Mouse (Mus musculus): ENCODE data around the gene Zgpat. TPM values are rescaled to one million over a fixed set of nuclear protein-coding genes. Genes with fewer than 3 reads are reported as not detected.

Gene Zgpat
- 34.5 and 36.8 TPM in 2 replicates for polyA plus RNA-seq (2014; fragmentation: Nextera tagmentation; extraction: Ambion mirVana)

DNA sequence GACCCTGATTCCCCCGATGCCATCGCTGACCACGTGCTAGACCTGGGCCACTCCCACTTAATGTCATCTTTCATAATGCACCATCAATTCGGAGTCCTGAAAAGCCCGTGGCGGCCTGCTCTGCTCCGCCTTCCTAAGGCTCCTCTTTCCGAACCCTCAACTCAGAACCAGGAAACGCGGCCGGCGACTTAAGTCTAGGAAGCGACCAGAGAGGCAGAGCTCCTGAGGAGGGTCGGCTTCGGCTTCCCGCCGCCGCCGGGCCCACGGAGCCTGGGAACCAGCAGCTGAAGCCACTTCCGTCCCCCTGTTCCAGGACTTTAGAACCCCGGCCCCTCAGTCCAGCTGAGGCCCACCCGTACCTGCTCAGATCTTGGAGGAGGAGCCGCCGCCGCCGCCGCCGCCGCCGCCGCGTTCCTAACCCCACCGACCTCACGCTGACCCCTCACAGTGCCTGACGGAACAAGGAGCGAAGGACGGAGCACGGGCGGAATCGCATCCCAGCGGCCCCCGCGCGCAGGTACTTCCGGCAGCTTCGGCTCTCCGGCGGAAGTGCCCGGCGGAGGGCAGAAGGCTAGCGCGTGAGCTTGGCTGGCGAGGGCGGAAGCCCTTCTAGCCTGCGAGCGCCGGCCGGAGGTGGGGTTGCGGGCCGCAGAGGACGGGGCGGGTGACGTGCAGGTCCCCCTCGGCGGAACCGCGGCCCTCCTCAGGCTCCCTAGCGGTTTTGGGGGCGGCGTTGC lies at the start of gene Zgpat, which contains the start of gene Arfrp1:
Gene Zgpat, plus strand, starts transcription at position 69 of the 737 bp plus-strand sequence.
Gene Arfrp1, minus strand, starts transcription at position 545 of the 737 bp plus-strand sequence.
- WGBS, result under 1% methylated on average over 71 of the region's 71 CpGs
- Histone ChIP-seq H3K36me3 (ENCODE audit: control insufficient read depth, insufficient read depth, low read length) (peaks cover 10% of the 10 kb centered on the region), H3K4me3 (ENCODE audit: low read depth, low read length) (peak within 1 kb of the TSS; percentile 88), H3K27ac (ENCODE audit: low read depth, low read length) (peak within 1 kb of the TSS; percentile 83), H3K9me3 (ENCODE audit: control insufficient read depth, low read length) (no peaks in the 10 kb centered on the region), H3K4me1 (ENCODE audit: control insufficient read depth, insufficient read depth, low read length) (peaks cover 21% of the 10 kb centered on the region), H3K27me3 (ENCODE audit: control insufficient read depth, insufficient read depth, low read length) (no peaks in the 10 kb centered on the region), H3K4me2 (peak within 1 kb of the TSS; percentile 94), H3K9ac (ENCODE audit: low read length) (peak within 1 kb of the TSS; percentile 90)
- ATAC-seq (ENCODE audit: low FRiP score) (peak; percentile 95), DNase-seq (ENCODE audit: low spot score, missing footprints) (peak; percentile 98)

DNA sequence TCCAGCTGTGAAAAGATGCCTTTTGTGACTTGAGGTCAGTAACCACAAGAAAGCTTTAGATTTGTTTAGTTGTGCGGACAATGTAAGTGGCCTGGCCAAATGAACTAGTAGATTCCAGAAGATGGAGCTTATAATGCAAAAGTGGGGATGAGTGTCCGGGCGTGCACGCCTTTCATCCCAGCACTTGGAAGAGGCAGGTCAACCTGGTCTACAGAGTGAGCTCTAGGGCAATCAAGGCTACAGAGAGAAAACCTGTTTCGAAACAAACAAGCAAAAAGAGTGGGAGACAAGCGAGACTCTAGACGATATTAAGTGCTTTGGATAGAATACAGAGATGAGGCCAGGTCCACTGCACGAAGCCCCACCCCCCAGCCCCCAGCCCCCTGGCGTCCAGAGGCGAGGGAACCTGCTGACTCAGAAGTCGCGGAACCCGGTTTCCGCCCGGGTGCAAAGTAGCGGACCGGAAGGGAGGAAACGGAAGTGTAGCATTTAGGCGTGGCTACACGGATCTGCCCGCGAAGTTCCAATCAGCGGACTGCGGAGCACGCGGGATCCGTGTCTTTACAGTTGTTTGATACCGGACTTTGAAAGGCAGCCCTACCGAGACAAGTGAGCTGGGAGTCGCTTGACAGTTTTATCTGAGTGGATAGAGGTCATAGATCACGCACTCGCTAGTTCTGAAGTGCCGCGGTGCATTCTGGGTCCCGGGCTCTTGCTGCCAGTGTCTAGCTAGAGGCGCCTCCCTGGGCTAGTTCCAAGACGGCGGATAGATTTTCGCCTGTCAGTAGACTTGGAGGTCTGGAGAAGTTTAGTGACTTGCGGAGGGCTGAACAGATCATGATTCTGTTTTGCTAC lies 45.3 kb upstream of the Zgpat start, which contains the start of gene Rtel1:
Gene Rtel1, plus strand, starts transcription at position 492 of the 855 bp plus-strand sequence.
- H3K27ac ChIP-seq (ENCODE audit: low read depth, low read length), result no peak within 1 kb of the TSS
- H3K36me3 ChIP-seq (ENCODE audit: control insufficient read depth, insufficient read depth, low read length), result peaks cover 11% of the 10 kb centered on the region; the same call in 1 of the 2 replicates
- no peaks in the 10 kb centered on the region for H3K9me3 ChIP-seq (ENCODE audit: control insufficient read depth, low read length)
- DNase-seq (ENCODE audit: low spot score, missing footprints) (peak; percentile 99), ATAC-seq (ENCODE audit: low FRiP score) (peak; percentile 95)
- peaks cover 9% of the 10 kb centered on the region; the same call in 1 of the 2 replicates for H3K4me1 ChIP-seq (ENCODE audit: control insufficient read depth, insufficient read depth, low read length)
- peak within 1 kb of the TSS; percentile 55 for H3K9ac ChIP-seq (ENCODE audit: low read length)
- no peaks in the 10 kb centered on the region for H3K27me3 ChIP-seq (ENCODE audit: control insufficient read depth, insufficient read depth, low read length)
- H3K4me2 ChIP-seq, result peak within 1 kb of the TSS; percentile 68
- 7% methylated on average over 40 of the region's 40 CpGs for WGBS
- peak within 1 kb of the TSS; percentile 51 for H3K4me3 ChIP-seq (ENCODE audit: low read depth, low read length)

- Histone ChIP-seq H3K27me3 (ENCODE audit: control insufficient read depth, insufficient read depth, low read length) (no peaks in the 10 kb centered on the region), H3K36me3 (ENCODE audit: control insufficient read depth, insufficient read depth, low read length) (peaks cover 11% of the 10 kb centered on the region; the same call in 1 of the 2 replicates), H3K4me3 (ENCODE audit: low read depth, low read length) (peak overlapping the region; percentile 51), H3K27ac (ENCODE audit: low read depth, low read length) (no peak overlapping the region), H3K4me1 (ENCODE audit: control insufficient read depth, insufficient read depth, low read length) (peaks cover 9% of the 10 kb centered on the region; the same call in 1 of the 2 replicates), H3K9ac (ENCODE audit: low read length) (peak overlapping the region; percentile 55), H3K4me2 (peak overlapping the region; percentile 68), H3K9me3 (ENCODE audit: control insufficient read depth, low read length) (no peaks in the 10 kb centered on the region)
- 16% methylated on average over 7 of the region's 7 CpGs for WGBS
- ATAC-seq (ENCODE audit: low FRiP score), result no peak
- DNase-seq (ENCODE audit: low spot score, missing footprints), result no peak
Measured at GRCm38 (mm10) chr2:181320103-181320499, 44.6 kb upstream of the Zgpat start.

DNA sequence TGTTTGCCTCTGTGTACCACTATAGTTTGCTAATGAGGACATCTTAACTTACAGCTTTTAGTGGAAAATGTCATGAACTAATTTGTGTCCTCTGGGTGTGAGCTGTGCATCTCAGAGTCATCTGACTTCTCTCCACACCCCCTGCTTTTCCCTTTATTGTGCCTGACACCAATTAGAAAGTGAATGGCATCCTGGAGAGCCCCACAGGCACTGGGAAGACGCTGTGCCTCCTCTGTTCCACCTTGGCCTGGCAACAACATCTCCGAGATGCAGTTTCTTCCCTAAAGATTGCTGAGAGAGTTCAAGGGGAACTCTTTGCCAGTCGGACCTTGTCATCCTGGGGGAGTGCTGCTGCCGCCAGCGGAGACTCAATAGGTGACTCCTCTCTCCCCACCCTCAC lies 42.6 kb upstream of the Zgpat start:
- H3K4me1 ChIP-seq (ENCODE audit: control insufficient read depth, insufficient read depth, low read length), result peaks cover 9% of the 10 kb centered on the region; the same call in 1 of the 2 replicates
- 75% methylated on average over 5 of the region's 5 CpGs for WGBS
- H3K36me3 ChIP-seq (ENCODE audit: control insufficient read depth, insufficient read depth, low read length), result peaks cover 13% of the 10 kb centered on the region; the same call in 1 of the 2 replicates
- DNase-seq (ENCODE audit: low spot score, missing footprints) (no peak), ATAC-seq (ENCODE audit: low FRiP score) (no peak)
- H3K9me3 ChIP-seq (ENCODE audit: control insufficient read depth, low read length), result no peaks in the 10 kb centered on the region
- no peak overlapping the region for H3K4me2 ChIP-seq
- no peak overlapping the region for H3K27ac ChIP-seq (ENCODE audit: low read depth, low read length)
- no peak overlapping the region for H3K4me3 ChIP-seq (ENCODE audit: low read depth, low read length)
- H3K9ac ChIP-seq (ENCODE audit: low read length), result no peak overlapping the region
- H3K27me3 ChIP-seq (ENCODE audit: control insufficient read depth, insufficient read depth, low read length), result no peaks in the 10 kb centered on the region

DNA sequence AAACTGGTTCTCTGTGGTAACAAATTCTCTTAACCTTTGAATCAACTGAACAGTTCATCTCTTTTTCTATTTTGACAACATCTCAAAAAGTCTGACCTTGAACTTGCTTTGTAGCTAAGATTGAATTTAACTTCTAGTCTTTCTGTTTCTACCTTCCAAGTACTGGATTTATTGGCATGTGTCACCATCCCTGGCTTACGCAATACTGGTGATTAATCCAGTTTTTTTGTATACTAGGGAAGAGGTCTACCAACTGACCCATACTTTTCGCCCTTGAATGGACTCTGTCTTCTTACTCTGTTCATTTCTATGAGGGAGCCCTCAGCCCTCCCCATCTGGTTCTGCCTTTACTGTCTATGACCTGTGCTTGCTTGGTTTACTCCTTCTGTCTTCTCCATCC lies 38.6 kb upstream of the Zgpat start:
- DNase-seq (ENCODE audit: low spot score, missing footprints), result no peak
- ATAC-seq (ENCODE audit: low FRiP score), result no peak
- Histone ChIP-seq H3K9me3 (ENCODE audit: control insufficient read depth, low read length) (no peaks in the 10 kb centered on the region), H3K36me3 (ENCODE audit: control insufficient read depth, insufficient read depth, low read length) (peaks cover 18% of the 10 kb centered on the region; the same call in 1 of the 2 replicates), H3K4me2 (no peak overlapping the region), H3K27me3 (ENCODE audit: control insufficient read depth, insufficient read depth, low read length) (no peaks in the 10 kb centered on the region), H3K4me1 (ENCODE audit: control insufficient read depth, insufficient read depth, low read length) (no peaks in the 10 kb centered on the region), H3K4me3 (ENCODE audit: low read depth, low read length) (no peak overlapping the region), H3K9ac (ENCODE audit: low read length) (no peak overlapping the region), H3K27ac (ENCODE audit: low read depth, low read length) (no peak overlapping the region)
- 90% methylated on average over 2 of the region's 2 CpGs for WGBS

GRCm38 (mm10) chr2:181332542-181332941 lies 32.2 kb upstream of the Zgpat start:
- peaks cover 11% of the 10 kb centered on the region; the same call in 1 of the 2 replicates for H3K36me3 ChIP-seq (ENCODE audit: control insufficient read depth, insufficient read depth, low read length)
- no peaks in the 10 kb centered on the region for H3K9me3 ChIP-seq (ENCODE audit: control insufficient read depth, low read length)
- no peak for ATAC-seq (ENCODE audit: low FRiP score)
- no peaks in the 10 kb centered on the region for H3K4me1 ChIP-seq (ENCODE audit: control insufficient read depth, insufficient read depth, low read length)
- H3K9ac ChIP-seq (ENCODE audit: low read length), result no peak overlapping the region
- H3K4me2 ChIP-seq, result no peak overlapping the region
- H3K27ac ChIP-seq (ENCODE audit: low read depth, low read length), result no peak overlapping the region
- no peak overlapping the region for H3K4me3 ChIP-seq (ENCODE audit: low read depth, low read length)
- DNase-seq (ENCODE audit: low spot score, missing footprints), result no peak
- no peaks in the 10 kb centered on the region for H3K27me3 ChIP-seq (ENCODE audit: control insufficient read depth, insufficient read depth, low read length)

GRCm38 (mm10) chr2:181334023-181334422 lies 30.7 kb upstream of the Zgpat start:
- peak; percentile 95 for DNase-seq (ENCODE audit: low spot score, missing footprints)
- WGBS, result 57% methylated on average over 3 of the region's 3 CpGs
- H3K27me3 ChIP-seq (ENCODE audit: control insufficient read depth, insufficient read depth, low read length), result no peaks in the 10 kb centered on the region
- no peak overlapping the region for H3K9ac ChIP-seq (ENCODE audit: low read length)
- peak; percentile 54 for ATAC-seq (ENCODE audit: low FRiP score)
- H3K9me3 ChIP-seq (ENCODE audit: control insufficient read depth, low read length), result no peaks in the 10 kb centered on the region
- H3K4me1 ChIP-seq (ENCODE audit: control insufficient read depth, insufficient read depth, low read length), result no peaks in the 10 kb centered on the region
- H3K4me2 ChIP-seq, result no peak overlapping the region
- H3K36me3 ChIP-seq (ENCODE audit: control insufficient read depth, insufficient read depth, low read length), result peaks cover 14% of the 10 kb centered on the region; the same call in 1 of the 2 replicates
- no peak overlapping the region for H3K4me3 ChIP-seq (ENCODE audit: low read depth, low read length)
- H3K27ac ChIP-seq (ENCODE audit: low read depth, low read length), result no peak overlapping the region

DNA sequence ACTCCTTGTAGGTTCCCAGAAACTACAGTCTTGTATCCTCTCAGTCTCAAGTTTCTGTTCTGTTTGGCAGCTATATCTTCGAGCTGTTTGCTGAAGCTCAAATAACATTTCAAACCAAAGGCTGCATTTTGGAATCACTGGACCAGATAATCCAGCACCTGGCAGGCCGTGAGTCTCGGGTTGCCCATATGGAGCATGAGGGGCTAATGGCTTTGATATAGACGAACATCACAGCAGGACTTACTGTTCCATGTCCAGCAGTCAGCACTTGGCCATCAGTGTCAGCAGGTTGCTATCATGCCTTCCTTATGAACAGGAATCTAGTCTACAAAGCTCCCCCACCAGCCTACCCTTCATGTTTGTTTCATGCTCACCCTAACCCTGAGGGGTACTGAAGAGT lies 24.3 kb upstream of the Zgpat start:
- ATAC-seq (ENCODE audit: low FRiP score) (no peak), DNase-seq (ENCODE audit: low spot score, missing footprints) (no peak)
- Histone ChIP-seq H3K4me2 (no peak overlapping the region), H3K9me3 (ENCODE audit: control insufficient read depth, low read length) (no peaks in the 10 kb centered on the region), H3K27ac (ENCODE audit: low read depth, low read length) (no peak overlapping the region), H3K27me3 (ENCODE audit: control insufficient read depth, insufficient read depth, low read length) (no peaks in the 10 kb centered on the region), H3K4me3 (ENCODE audit: low read depth, low read length) (no peak overlapping the region), H3K4me1 (ENCODE audit: control insufficient read depth, insufficient read depth, low read length) (no peaks in the 10 kb centered on the region), H3K9ac (ENCODE audit: low read length) (no peak overlapping the region), H3K36me3 (ENCODE audit: control insufficient read depth, insufficient read depth, low read length) (peaks cover 30% of the 10 kb centered on the region)
- 84% methylated on average over 4 of the region's 4 CpGs for WGBS
